19 mouse cellular contexts compared by ENCODE assay signal in the genomic region with DNA sequence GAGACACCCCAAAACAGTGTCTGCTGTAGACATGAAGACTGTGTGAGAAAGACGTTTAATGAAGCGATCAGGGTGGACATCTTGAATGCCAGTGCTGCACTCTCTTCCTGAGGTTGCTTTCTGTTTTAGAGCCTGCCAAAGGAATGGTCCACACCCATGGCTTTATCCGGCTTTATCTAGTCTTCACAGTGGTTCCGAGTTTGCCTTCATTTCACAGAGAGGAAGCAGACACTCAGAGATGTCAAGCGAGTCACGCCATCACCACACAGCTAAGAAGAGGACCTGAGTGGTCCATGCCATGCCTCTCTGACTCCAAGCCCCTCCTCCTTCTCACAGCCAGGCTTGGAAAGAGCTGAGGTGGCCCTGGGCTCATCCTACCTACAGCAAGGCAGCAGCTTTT.
"Had no signal": no experiment of that assay in that cellular context is flagged by ENCODE, and none has a peak within 500 bp of the region (broad histone marks: within the 10 kb centered on the region; RNA-seq: fewer than 3 reads in every experiment).

No protein-coding gene starts in this region.

- H3K9me3 ChIP-seq: liver, embryonic 15.5 days; lung, embryonic 15.5 days; megakaryocyte, embryonic 14.5 days; midbrain, embryonic 13.5 days; midbrain, embryonic 15.5 days; neural tube, embryonic 12.5 days had no signal

- DNase-seq: liver, postnatal 0 days; lung, adult 2 months; lung, postnatal 14 days; lung, postnatal 36 days; right cerebral cortex, postnatal 25 days; right cerebral cortex, postnatal 4 days; spleen, adult 18-20 months; thymus, adult 18-20 months; thymus, postnatal 25 days; thymus, postnatal 4 days had no signal

- H3K36me3 ChIP-seq: liver, embryonic 15.5 days; lung, embryonic 15.5 days; midbrain, embryonic 13.5 days; midbrain, embryonic 15.5 days; neural tube, embryonic 12.5 days had no signal

- H3K4me3 ChIP-seq: liver, embryonic 15.5 days; lung, embryonic 15.5 days; megakaryocyte, embryonic 14.5 days; midbrain, embryonic 13.5 days; midbrain, embryonic 15.5 days; neural tube, embryonic 12.5 days had no signal

- H3K27ac ChIP-seq: liver, embryonic 15.5 days; lung, embryonic 15.5 days; macrophage; midbrain, embryonic 13.5 days; midbrain, embryonic 15.5 days; neural tube, embryonic 12.5 days had no signal

- H3K27me3 ChIP-seq: liver, embryonic 15.5 days; lung, embryonic 15.5 days; midbrain, embryonic 13.5 days; midbrain, embryonic 15.5 days; neural tube, embryonic 12.5 days had no signal

- H3K9ac ChIP-seq: liver, embryonic 15.5 days; liver, postnatal 0 days; lung, embryonic 15.5 days; midbrain, embryonic 13.5 days; midbrain, embryonic 15.5 days; neural tube, embryonic 12.5 days had no signal

- H3K4me1 ChIP-seq: liver, embryonic 15.5 days; lung, embryonic 15.5 days; megakaryocyte, embryonic 14.5 days; midbrain, embryonic 15.5 days had no signal

- H3K4me2 ChIP-seq: liver, embryonic 15.5 days; lung, embryonic 15.5 days; midbrain, embryonic 11.5 days; midbrain, embryonic 13.5 days; midbrain, embryonic 15.5 days; neural tube, embryonic 12.5 days had no signal

- ATAC-seq: liver, postnatal 0 days; lung, postnatal 0 days; midbrain, embryonic 13.5 days; midbrain, embryonic 15.5 days had no signal
